Mouse (Mus musculus) hindbrain, embryonic 16.5 days (tissue): ENCODE results near the gene Fam83c. TPM values are rescaled to one million over a fixed set of nuclear protein-coding genes. Genes with fewer than 3 reads are reported as not detected.

Source experiments
- ATAC-seq: fragments of 200-750 bp; cut with Nextera tagmentation; 2 replicates; pipeline ENCODE4 v1.8.0; 2017; ENCODE audit warnings: moderate TSS enrichment, moderate library complexity
- H3K27ac ChIP-seq: fragments of 300-500 bp; sonication (generic); 2 replicates; pipeline ENCODE4 v1.5.1; 2014; ENCODE audit warnings: low read depth, mild to moderate bottlenecking, control low read depth, low read length, moderate library complexity
- H3K27me3 ChIP-seq: fragments of 300-500 bp; sonication (generic); replicated peaks from 2 replicates; pipeline ENCODE4 v1.6.1; 2014; ENCODE audit warnings: low read length; ENCODE audit not compliant: control insufficient read depth, insufficient read depth
- H3K36me3 ChIP-seq: fragments of 300-500 bp; sonication (generic); 2 replicates; pipeline ENCODE4 v1.6.1; 2014; ENCODE audit warnings: mild to moderate bottlenecking, low read length, moderate library complexity, mixed read lengths; ENCODE audit not compliant: control insufficient read depth, insufficient read depth
- H3K4me1 ChIP-seq: fragments of 300-500 bp; sonication (generic); 2 replicates; pipeline ENCODE4 v1.6.1; 2014; ENCODE audit warnings: low read depth, low read length; ENCODE audit not compliant: control insufficient read depth, insufficient read depth
- H3K4me2 ChIP-seq: fragments of 300-500 bp; sonication (generic); 2 replicates; pipeline ENCODE4 v1.6.1; 2014; ENCODE audit warnings: mild to moderate bottlenecking, low read length, control low read depth, moderate library complexity
- H3K4me3 ChIP-seq: fragments of 300-500 bp; sonication (generic); 2 replicates; pipeline ENCODE4 v1.5.1; 2014; ENCODE audit warnings: mild to moderate bottlenecking, low read length, control low read depth, moderate library complexity
- H3K9ac ChIP-seq: fragments of 300-500 bp; sonication (generic); 2 replicates; pipeline ENCODE4 v1.6.1; 2014; ENCODE audit warnings: low read depth, mild to moderate bottlenecking, control low read depth, low read length, moderate library complexity
- H3K9me3 ChIP-seq: fragments of 300-500 bp; sonication (generic); 2 replicates; pipeline ENCODE4 v1.6.1; 2014; ENCODE audit warnings: mild to moderate bottlenecking, low read length, moderate library complexity; ENCODE audit not compliant: control insufficient read depth
- WGBS: fragments of 180-500 bp; shearing (Covaris S2); extraction: QIAGEN DNeasy Blood & Tissue Kit; methylation state at CpG from one replicate; pipeline ENCODE4 v1.1.7; 2014; 5-methylcytosine and 5-hydroxymethylcytosine counted together
- polyA plus RNA-seq: library from polyadenylated mRNA; unstranded; fragments of >200 nt; fragmentation: Nextera tagmentation; extraction: Ambion mirVana; gene quantifications from 2 replicates; pipeline ENCODE4 v1.2.1, GENCODE M21; 2015

The Fam83c gene
- polyA plus RNA-seq, 1 experiment from 2014 or later: 0.61 TPM

DNA sequence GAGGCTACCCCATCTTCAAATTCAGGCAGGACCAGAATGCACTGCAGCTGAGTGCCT is 15.4 kb downstream of the Fam83c start, which contains the start of gene BC029722:
TSS of gene BC029722 (minus strand) at position 35 of the 57 bp plus-strand sequence.
- peak within 1 kb of the TSS; percentile 86 for H3K27ac ChIP-seq
- H3K9me3 ChIP-seq: no peaks in the 10 kb centered on the region
- peaks cover 20% of the 10 kb centered on the region for H3K36me3 ChIP-seq
- H3K4me3 ChIP-seq: peak within 1 kb of the TSS; percentile 58
- no peak for ATAC-seq
- H3K9ac ChIP-seq: peak within 1 kb of the TSS; percentile 80
- peak within 1 kb of the TSS; percentile 93 for H3K4me2 ChIP-seq
- H3K27me3 ChIP-seq: no peaks in the 10 kb centered on the region
- H3K4me1 ChIP-seq: peaks cover 12% of the 10 kb centered on the region

DNA sequence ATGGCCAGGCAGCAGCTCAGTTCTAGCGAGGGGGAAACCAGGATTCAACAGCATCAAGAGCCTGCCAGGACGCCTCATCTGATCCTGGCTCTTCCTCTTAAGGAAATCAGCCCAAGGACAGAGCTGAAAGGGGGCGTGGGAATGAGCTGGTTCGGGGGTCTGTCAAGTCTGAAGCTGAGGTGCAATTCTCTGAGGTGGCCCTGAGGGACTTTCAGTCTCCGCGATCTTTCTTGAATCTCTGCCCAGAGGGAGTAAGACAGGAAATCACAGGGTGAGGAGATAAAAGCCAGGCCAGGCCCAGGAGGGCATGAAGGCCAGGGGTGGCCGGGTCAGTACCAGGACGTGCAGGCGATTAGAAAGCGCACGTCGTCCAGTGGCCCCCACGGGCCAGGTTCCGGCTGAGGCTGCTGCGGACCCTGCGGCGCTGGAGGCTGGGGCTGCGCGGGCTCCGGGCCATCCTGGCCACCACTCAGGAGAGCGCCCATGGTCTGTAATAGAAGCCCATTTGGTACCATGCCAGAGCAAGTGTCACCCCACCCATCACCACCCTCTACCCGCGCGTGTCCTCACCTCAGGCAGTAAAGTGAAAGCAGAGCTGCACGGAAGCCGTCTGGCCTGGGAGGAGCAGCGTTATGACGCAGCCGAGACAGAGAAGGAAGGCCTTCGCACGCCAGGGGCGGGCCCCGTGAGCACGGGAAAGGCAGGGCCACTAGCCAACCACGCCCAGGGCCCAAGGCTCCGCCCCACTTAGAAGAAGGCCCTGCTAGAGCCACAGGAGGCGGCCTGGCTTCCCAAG is 15.9 kb downstream of the Fam83c start:
- Histone ChIP-seq H3K9ac (peak overlapping the region; percentile 80), H3K9me3 (no peaks in the 10 kb centered on the region), H3K27me3 (no peaks in the 10 kb centered on the region), H3K4me3 (peak overlapping the region; percentile 58), H3K36me3 (peaks cover 20% of the 10 kb centered on the region), H3K4me2 (peak overlapping the region; percentile 93), H3K27ac (peak overlapping the region; percentile 86), H3K4me1 (peaks cover 12% of the 10 kb centered on the region)
- WGBS: 2% methylated on average over 37 of the region's 37 CpGs
- ATAC-seq: peak; percentile 93

DNA sequence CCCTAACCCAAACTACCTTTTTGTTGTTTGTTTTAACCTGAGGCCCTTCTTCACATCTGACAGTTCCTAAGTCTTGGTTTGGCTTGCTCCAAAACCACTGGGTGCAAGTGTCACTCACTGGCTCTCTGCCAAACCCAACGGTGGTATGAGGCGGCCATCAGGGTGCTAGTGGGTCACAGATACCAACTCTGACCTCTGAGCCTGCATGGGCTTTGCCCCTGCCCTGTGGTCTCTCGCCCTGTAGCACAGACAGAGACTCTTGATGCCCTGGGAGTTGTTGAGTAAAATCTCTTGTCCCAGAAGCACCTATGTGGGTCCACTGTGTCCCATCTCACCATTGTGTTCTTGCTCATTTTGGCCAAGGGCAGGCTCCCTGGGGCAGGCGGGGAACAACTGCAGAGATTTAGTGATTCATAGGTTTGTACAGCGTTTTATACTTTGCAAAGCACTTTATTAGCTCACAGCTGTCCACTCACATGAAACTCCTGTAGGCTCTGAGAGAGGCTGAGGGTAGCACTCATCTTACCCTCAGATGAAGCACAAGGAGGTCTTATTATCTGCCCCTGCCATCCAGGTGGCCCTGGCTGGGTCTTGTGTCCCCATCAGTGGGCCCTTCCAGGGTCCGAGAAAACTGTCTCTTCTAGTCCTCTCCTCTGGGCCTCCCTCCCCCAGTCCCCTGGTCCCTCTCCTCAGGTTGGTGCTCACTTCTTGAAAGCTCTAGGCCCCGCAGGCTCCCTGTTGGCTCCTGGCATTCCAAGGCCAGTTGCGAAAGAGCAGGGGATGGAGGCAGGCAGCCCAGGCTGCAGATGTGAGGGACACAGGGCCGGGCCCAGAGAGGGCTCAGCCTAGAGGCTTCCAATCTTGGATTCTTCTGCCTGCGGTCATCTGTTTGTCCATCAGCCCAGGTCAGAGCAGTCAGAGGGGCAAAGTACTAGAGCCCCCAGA is 17.1 kb downstream of the Fam83c start:
- Histone ChIP-seq H3K27me3 (no peaks in the 10 kb centered on the region), H3K27ac (no peak overlapping the region), H3K36me3 (peaks cover 12% of the 10 kb centered on the region; the same call in 1 of the 2 replicates), H3K9me3 (no peaks in the 10 kb centered on the region), H3K4me3 (peak overlapping the region; percentile 58), H3K4me2 (peak overlapping the region; percentile 93), H3K9ac (peak overlapping the region; percentile 80), H3K4me1 (peaks cover 12% of the 10 kb centered on the region)
- ATAC-seq: no peak
- WGBS: 81% methylated on average over 10 of the region's 10 CpGs

DNA sequence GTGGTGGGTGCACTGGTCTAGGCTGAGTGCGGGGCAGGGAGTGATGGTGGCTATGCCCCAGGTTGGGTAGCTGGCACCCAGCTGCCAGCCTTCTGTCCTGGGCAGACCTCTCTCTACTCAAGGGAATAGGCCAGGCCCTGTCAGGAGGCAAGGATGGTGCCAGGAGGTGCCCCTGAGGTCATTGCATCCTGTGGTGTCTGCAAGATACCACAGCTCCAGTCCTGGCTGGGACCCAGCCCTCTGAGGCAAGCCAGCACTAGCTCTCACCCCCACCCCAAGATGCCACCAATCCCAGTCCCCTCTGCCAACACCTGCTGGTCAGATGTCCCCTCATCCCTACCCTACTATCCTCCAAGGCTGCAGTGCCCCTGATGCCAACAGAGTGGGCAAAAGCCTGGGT is 18.5 kb downstream of the Fam83c start:
- ATAC-seq: no peak
- Histone ChIP-seq H3K27me3 (no peaks in the 10 kb centered on the region), H3K4me3 (no peak overlapping the region), H3K4me2 (no peak overlapping the region), H3K27ac (no peak overlapping the region), H3K36me3 (0 out of 2 replicates have a peak, but pooled peaks cover 8% of the 10 kb centered on the region), H3K4me1 (peaks cover 12% of the 10 kb centered on the region), H3K9ac (no peak overlapping the region), H3K9me3 (no peaks in the 10 kb centered on the region)
- WGBS: 100% methylated on average over 1 of the region's 1 CpGs

DNA sequence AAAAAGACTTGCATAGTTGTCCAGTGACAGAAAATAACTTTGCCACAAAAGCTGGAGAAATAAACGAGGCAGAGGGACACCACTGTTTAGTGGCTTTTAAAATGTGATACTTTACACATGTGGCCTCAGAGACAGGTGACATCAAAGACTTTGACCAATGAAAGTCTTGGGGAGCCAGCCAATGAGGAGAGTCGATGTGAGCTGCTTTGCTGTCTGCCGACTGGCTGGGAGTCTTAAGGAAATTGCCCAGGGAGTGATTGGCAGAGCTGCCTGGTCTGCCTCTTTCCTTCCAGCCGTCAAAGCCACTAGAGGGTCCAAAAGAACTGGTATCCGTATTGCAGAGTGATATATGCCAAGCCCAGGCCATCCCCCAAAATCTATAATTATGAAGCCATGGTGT is 19.8 kb downstream of the Fam83c start:
- no peak for ATAC-seq
- Histone ChIP-seq H3K9me3 (no peaks in the 10 kb centered on the region), H3K27ac (no peak overlapping the region), H3K9ac (no peak overlapping the region), H3K4me2 (no peak overlapping the region), H3K36me3 (peaks cover 19% of the 10 kb centered on the region), H3K4me3 (no peak overlapping the region), H3K4me1 (peaks cover 12% of the 10 kb centered on the region), H3K27me3 (no peaks in the 10 kb centered on the region)
- WGBS: 32% methylated on average over 5 of the region's 5 CpGs

DNA sequence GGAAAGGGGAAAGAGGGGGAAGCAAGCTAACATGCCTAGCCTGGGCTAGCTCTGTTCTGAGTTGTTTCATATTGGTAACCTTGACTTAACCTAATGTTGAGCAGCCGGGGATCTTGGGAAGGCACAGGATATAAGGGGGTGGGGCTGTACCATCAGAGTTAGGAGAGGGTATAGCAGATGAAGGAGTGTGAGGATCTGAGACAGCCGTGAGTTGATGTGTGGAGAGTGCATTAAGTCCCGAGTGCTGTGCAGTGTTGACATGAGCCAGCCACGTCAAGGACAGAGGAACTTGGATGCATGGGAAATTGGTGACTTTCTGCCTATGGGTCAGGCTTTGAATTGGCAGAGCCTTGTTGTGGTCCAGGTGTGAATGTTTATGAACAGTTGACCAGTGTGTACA is 22.0 kb downstream of the Fam83c start:
- Histone ChIP-seq H3K27me3 (no peaks in the 10 kb centered on the region), H3K4me2 (no peak overlapping the region), H3K4me1 (no peaks in the 10 kb centered on the region), H3K36me3 (peaks cover 19% of the 10 kb centered on the region), H3K9ac (no peak overlapping the region), H3K4me3 (no peak overlapping the region), H3K9me3 (no peaks in the 10 kb centered on the region), H3K27ac (no peak overlapping the region)
- ATAC-seq: no peak
- 73% methylated on average over 4 of the region's 4 CpGs for WGBS

DNA sequence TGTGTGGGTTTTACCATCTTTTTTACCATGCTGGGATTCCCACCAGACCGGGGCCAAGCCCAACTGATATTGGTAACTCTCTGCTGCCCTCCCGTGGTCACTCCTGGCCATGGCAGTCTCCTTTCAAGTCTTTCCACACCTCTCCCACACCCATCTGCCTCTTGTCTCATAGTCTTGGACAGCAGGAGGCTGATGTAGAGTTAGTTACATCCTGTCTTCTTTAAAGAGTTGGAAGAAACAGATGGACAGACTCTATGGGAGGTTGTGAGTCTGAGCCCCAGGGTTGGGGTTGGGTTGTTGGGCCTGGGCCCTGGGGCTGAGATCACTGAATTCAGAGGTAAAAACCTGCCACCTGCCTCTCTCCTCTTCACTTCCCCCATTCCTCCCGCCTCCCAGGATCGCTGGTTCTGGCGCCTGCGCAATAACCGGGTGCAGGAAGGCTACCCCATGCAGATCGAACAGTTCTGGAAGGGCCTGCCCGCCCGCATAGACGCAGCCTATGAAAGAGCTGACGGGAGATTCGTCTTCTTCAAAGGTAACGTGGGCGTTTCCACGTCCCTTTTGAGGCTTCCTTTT is 22.7 kb downstream of the Fam83c start:
- no peak overlapping the region for H3K4me2 ChIP-seq
- WGBS: 33% methylated on average over 16 of the region's 16 CpGs
- H3K36me3 ChIP-seq: peaks cover 19% of the 10 kb centered on the region
- H3K27me3 ChIP-seq: no peaks in the 10 kb centered on the region
- H3K4me1 ChIP-seq: no peaks in the 10 kb centered on the region
- ATAC-seq: no peak
- H3K9ac ChIP-seq: no peak overlapping the region
- no peak overlapping the region for H3K4me3 ChIP-seq
- H3K9me3 ChIP-seq: no peaks in the 10 kb centered on the region
- H3K27ac ChIP-seq: no peak overlapping the region

DNA sequence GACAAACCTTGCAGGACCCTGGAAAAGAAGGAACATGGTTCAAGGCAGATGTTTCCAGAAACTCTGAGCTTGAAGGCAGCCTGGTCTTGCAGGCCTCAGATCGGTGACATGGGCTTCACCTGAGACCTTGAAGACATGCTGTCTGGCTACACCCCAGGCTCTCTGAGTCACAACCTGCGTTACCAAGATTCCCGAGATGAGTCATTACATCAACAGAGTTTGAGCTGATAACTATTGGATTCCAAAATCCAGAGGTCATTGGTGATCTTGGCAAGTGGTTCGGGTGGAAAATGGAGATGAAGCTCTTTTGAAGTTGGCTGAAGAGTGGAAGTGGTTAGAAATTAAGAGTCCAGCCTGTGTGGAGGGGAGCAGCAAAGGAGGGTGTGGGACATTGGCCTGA is 25.0 kb downstream of the Fam83c start:
- H3K9ac ChIP-seq: no peak overlapping the region
- no peak overlapping the region for H3K4me2 ChIP-seq
- no peak for ATAC-seq
- H3K36me3 ChIP-seq: peaks cover 14% of the 10 kb centered on the region
- no peaks in the 10 kb centered on the region for H3K9me3 ChIP-seq
- no peak overlapping the region for H3K27ac ChIP-seq
- 94% methylated on average over 4 of the region's 4 CpGs for WGBS
- no peak overlapping the region for H3K4me3 ChIP-seq
- H3K27me3 ChIP-seq: no peaks in the 10 kb centered on the region
- no peaks in the 10 kb centered on the region; the same call in 1 of the 2 replicates for H3K4me1 ChIP-seq

DNA sequence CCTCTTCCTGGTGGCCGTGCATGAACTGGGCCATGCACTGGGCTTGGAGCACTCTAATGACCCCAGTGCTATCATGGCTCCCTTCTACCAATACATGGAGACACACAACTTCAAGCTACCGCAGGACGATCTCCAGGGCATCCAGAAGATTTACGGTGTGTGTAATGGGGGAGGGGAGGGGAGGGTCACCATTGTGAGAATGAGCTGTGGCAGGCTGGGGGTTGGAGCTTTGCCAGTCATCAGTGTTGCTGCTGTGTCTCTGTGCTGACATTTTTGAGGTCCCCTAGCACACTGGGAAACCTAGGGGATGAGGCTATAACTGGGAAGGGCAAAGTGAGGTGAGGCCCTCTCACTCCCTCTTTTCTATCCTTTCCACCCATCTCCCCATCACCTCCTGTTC is 27.2 kb downstream of the Fam83c start:
- WGBS: 70% methylated on average over 4 of the region's 4 CpGs
- Histone ChIP-seq H3K27ac (no peak overlapping the region), H3K9ac (no peak overlapping the region), H3K27me3 (no peaks in the 10 kb centered on the region), H3K4me1 (no peaks in the 10 kb centered on the region; the same call in 1 of the 2 replicates), H3K36me3 (peaks cover 12% of the 10 kb centered on the region), H3K4me2 (no peak overlapping the region), H3K9me3 (no peaks in the 10 kb centered on the region), H3K4me3 (no peak overlapping the region)
- ATAC-seq: no peak
